Mouse (Mus musculus): Measurements from ENCODE around the gene Zmpste24. TPM values are rescaled to one million over a fixed set of nuclear protein-coding genes. Genes with fewer than 3 reads are reported as not detected.
A peak's percentile ranks its signal among the peaks of the same experiment; 100 is the strongest.

Gene Zmpste24
- polyA plus RNA-seq (2014; fragmentation: Nextera tagmentation; extraction: Ambion mirVana): 23.4 and 25.4 TPM in 2 replicates

DNA sequence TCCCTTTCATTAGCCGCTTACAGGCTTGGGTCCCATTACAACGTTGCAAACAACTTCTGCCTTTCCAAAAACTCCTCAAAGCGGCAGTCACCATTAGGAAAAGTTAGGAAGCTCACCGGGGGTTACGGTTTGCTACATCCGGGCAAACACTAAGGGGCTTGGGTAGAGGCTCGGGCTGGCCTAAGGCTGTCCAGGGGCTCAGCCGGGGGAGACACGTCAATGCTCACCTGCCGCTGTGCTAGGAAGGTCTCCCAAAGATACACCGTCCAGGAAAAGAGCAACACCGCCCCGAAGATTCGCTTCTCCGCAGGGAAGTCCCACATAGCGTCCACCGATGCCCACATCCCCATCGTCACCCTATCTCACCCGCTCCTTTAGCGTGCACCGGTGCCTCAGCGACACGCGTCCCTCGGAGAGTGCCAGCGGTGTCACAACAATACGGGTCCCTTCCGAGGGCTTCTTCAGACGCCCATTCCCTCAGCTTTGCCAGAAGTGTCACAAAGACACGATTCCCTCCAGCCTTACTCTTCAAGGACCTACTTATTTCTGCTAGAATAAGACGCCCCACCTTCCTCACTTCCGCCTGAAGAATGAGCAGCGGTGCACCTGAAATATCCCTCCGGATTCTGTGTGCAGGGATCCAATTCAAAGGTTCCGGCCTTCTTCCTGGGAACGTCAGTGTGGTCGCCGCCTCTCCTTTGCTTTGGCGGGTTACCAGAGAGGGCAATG is at the start of gene Zmpste24:
Gene Zmpste24, minus strand, starts transcription at position 592 of the 729 bp plus-strand sequence.
- no peaks in the 10 kb centered on the region for H3K9me3 ChIP-seq (ENCODE audit: control insufficient read depth, low read length)
- H3K4me1 ChIP-seq (ENCODE audit: control insufficient read depth, insufficient read depth, low read length): peaks cover 6% of the 10 kb centered on the region; the same call in 1 of the 2 replicates
- H3K27me3 ChIP-seq (ENCODE audit: control insufficient read depth, insufficient read depth, low read length): no peaks in the 10 kb centered on the region
- ATAC-seq (ENCODE audit: low read depth): peak; percentile 96
- peak within 1 kb of the TSS; percentile 55; the same call in 1 of the 2 replicates for H3K27ac ChIP-seq (ENCODE audit: low read depth, low read length)
- WGBS: under 1% methylated on average over 39 of the region's 39 CpGs
- peak within 1 kb of the TSS; percentile 74 for H3K9ac ChIP-seq (replicated peaks; ENCODE audit: low read depth, low read length)
- peaks cover 7% of the 10 kb centered on the region; the same call in 1 of the 2 replicates for H3K36me3 ChIP-seq (ENCODE audit: control insufficient read depth, insufficient read depth, low read length)
- H3K4me3 ChIP-seq (ENCODE audit: low read depth, low read length): peak within 1 kb of the TSS; percentile 75
- H3K4me2 ChIP-seq (ENCODE audit: low read depth, low read length): peak within 1 kb of the TSS; percentile 89

DNA sequence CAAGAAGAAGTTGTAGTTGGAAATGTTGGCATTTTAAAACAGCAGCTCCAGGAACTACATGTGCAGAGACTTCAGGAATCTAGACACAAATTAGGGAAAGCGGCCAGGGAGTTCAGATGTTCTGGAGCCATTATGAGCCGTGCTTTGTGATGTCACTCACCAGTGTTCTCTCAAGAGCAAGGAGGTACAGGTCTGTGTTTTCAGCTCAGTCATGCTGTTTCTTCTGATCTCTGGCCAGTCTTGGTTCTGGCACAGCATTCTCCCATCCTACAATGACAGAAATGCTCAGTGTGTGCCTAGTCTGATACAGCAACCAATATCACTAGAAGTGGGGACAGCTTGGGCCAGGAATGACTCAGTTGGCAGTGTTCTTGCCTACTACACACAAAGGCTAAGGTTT is 11.1 kb upstream of the Zmpste24 start, which contains the start of gene Tmco2:
Gene Tmco2, minus strand, starts transcription at position 101 of the 400 bp plus-strand sequence.
- Histone ChIP-seq H3K36me3 (ENCODE audit: control insufficient read depth, insufficient read depth, low read length) (no peaks in the 10 kb centered on the region), H3K27me3 (ENCODE audit: control insufficient read depth, insufficient read depth, low read length) (no peaks in the 10 kb centered on the region), H3K9me3 (ENCODE audit: control insufficient read depth, low read length) (no peaks in the 10 kb centered on the region), H3K9ac (replicated peaks; ENCODE audit: low read depth, low read length) (no peak within 1 kb of the TSS), H3K4me3 (ENCODE audit: low read depth, low read length) (no peak within 1 kb of the TSS), H3K4me2 (ENCODE audit: low read depth, low read length) (no peak within 1 kb of the TSS), H3K27ac (ENCODE audit: low read depth, low read length) (no peak within 1 kb of the TSS), H3K4me1 (ENCODE audit: control insufficient read depth, insufficient read depth, low read length) (no peaks in the 10 kb centered on the region)
- WGBS: 94% methylated on average over 2 of the region's 2 CpGs
- no peak for ATAC-seq (ENCODE audit: low read depth)

DNA sequence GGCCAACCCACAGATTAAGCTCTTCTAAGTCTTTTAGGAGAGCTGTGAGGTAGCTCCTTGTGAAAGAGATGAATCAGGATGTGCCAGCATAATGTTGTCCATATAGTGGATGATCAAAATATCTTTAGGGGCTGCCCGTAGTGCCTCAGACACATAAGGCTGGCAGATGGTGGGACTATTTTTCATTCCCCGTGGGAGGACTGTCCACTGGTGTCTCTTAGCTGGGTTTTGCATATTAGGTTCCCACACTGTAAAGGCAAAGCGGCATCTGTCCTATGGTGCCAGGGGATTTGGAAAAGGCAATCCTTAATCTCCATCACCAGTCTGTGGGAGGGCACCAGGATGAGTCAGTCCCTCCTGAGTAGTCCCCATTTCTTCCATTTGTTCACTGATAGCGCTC is 5.3 kb upstream of the Zmpste24 start:
- Histone ChIP-seq H3K4me3 (ENCODE audit: low read depth, low read length) (no peak overlapping the region), H3K9ac (replicated peaks; ENCODE audit: low read depth, low read length) (no peak overlapping the region), H3K9me3 (ENCODE audit: control insufficient read depth, low read length) (no peaks in the 10 kb centered on the region), H3K36me3 (ENCODE audit: control insufficient read depth, insufficient read depth, low read length) (no peaks in the 10 kb centered on the region), H3K4me2 (ENCODE audit: low read depth, low read length) (no peak overlapping the region), H3K27ac (ENCODE audit: low read depth, low read length) (no peak overlapping the region), H3K4me1 (ENCODE audit: control insufficient read depth, insufficient read depth, low read length) (no peaks in the 10 kb centered on the region), H3K27me3 (ENCODE audit: control insufficient read depth, insufficient read depth, low read length) (no peaks in the 10 kb centered on the region)
- 84% methylated on average over 4 of the region's 4 CpGs for WGBS
- ATAC-seq (ENCODE audit: low read depth): no peak

DNA sequence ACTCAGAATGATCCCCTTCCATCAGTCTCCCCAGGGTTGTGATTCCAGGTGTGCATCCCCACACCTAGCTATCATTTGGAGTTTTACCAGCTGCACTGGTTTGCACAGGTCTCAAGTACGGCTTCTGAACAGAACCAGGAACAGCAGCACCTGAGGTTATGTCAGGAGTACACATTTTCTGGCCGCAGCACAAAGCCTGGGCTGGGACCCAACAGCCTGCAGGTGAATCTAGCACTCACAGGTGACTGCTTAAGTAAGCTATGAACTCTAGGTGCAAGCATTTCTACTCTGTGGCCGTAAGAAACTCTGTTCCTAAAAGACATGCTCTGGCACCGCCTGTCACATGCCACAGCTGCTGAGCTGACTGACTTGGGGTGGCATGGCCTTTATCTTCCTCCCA is 7.8 kb downstream of the Zmpste24 start:
- Histone ChIP-seq H3K4me3 (ENCODE audit: low read depth, low read length) (no peak overlapping the region), H3K9ac (replicated peaks; ENCODE audit: low read depth, low read length) (no peak overlapping the region), H3K9me3 (ENCODE audit: control insufficient read depth, low read length) (no peaks in the 10 kb centered on the region), H3K4me1 (ENCODE audit: control insufficient read depth, insufficient read depth, low read length) (no peaks in the 10 kb centered on the region), H3K27me3 (ENCODE audit: control insufficient read depth, insufficient read depth, low read length) (no peaks in the 10 kb centered on the region), H3K36me3 (ENCODE audit: control insufficient read depth, insufficient read depth, low read length) (peaks cover 28% of the 10 kb centered on the region), H3K4me2 (ENCODE audit: low read depth, low read length) (no peak overlapping the region), H3K27ac (ENCODE audit: low read depth, low read length) (no peak overlapping the region)
- WGBS: 98% methylated on average over 4 of the region's 4 CpGs
- no peak for ATAC-seq (ENCODE audit: low read depth)

DNA sequence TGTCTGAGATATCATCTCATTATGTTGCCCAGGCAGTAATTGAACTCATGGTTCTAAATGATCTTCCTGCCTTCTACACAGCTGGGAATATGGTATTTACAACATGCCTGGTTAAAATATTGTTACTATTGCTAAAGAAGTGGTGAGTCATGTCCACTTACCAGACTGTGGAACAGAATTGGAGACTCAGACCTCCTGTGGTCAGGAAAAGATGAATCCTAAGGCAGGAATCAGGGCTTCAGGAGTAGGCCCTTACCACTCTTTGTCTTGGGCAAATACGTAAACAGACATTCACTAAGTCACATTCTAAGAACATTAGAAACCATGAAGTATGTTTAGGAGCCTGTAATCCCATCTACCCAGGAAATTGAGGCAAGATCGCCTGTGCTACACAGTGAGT is 9.3 kb downstream of the Zmpste24 start:
- H3K4me1 ChIP-seq (ENCODE audit: control insufficient read depth, insufficient read depth, low read length): no peaks in the 10 kb centered on the region
- H3K4me2 ChIP-seq (ENCODE audit: low read depth, low read length): no peak overlapping the region
- no peak overlapping the region for H3K9ac ChIP-seq (replicated peaks; ENCODE audit: low read depth, low read length)
- H3K27ac ChIP-seq (ENCODE audit: low read depth, low read length): no peak overlapping the region
- ATAC-seq (ENCODE audit: low read depth): no peak
- H3K4me3 ChIP-seq (ENCODE audit: low read depth, low read length): no peak overlapping the region
- H3K27me3 ChIP-seq (ENCODE audit: control insufficient read depth, insufficient read depth, low read length): no peaks in the 10 kb centered on the region
- peaks cover 28% of the 10 kb centered on the region for H3K36me3 ChIP-seq (ENCODE audit: control insufficient read depth, insufficient read depth, low read length)
- no peaks in the 10 kb centered on the region for H3K9me3 ChIP-seq (ENCODE audit: control insufficient read depth, low read length)
- WGBS: 98% methylated on average over 2 of the region's 2 CpGs

DNA sequence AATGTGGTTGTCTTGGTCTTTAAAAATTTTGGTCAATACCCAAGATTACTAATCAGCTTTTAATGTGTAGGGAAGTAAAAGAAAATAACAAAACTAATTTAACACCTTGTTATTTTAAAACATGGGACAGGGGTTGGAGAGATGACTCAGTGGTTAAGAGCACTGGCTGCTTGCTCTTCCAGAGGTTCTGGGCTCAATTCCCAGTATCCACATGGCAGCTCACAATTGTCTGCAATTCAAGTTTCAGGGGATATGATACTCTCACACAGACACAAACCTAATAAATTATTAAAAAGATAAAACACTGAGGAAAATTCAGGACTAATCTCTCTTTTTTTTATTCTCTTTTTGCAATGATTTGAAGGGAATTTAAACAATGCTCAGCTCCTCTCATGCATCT is 13.5 kb downstream of the Zmpste24 start:
- Histone ChIP-seq H3K27me3 (ENCODE audit: control insufficient read depth, insufficient read depth, low read length) (no peaks in the 10 kb centered on the region), H3K4me2 (ENCODE audit: low read depth, low read length) (no peak overlapping the region), H3K4me3 (ENCODE audit: low read depth, low read length) (no peak overlapping the region), H3K36me3 (ENCODE audit: control insufficient read depth, insufficient read depth, low read length) (peaks cover 25% of the 10 kb centered on the region), H3K9ac (replicated peaks; ENCODE audit: low read depth, low read length) (no peak overlapping the region), H3K4me1 (ENCODE audit: control insufficient read depth, insufficient read depth, low read length) (no peaks in the 10 kb centered on the region), H3K27ac (ENCODE audit: low read depth, low read length) (no peak overlapping the region), H3K9me3 (ENCODE audit: control insufficient read depth, low read length) (no peaks in the 10 kb centered on the region)
- ATAC-seq (ENCODE audit: low read depth): no peak

DNA sequence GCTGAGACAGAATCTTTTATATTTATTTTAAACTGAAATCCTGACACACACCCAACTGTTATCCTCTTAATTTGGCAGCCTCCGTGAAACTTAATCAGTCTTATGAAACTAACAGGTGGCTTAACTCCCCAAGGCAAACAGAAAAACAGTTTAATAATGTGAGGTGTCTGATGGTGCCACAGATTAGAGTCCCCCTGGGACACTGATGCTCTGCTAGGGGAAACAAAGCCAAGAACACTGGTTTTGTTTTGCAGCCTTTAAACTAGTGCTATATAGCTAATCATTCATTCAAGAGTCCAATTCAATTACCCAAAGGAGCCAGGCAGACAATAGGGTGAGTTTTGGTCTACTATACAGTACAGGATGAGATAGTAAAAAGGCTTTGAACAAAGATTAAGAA is 17.6 kb downstream of the Zmpste24 start:
- H3K27me3 ChIP-seq (ENCODE audit: control insufficient read depth, insufficient read depth, low read length): no peaks in the 10 kb centered on the region
- H3K4me2 ChIP-seq (ENCODE audit: low read depth, low read length): no peak overlapping the region
- H3K27ac ChIP-seq (ENCODE audit: low read depth, low read length): no peak overlapping the region
- H3K4me1 ChIP-seq (ENCODE audit: control insufficient read depth, insufficient read depth, low read length): no peaks in the 10 kb centered on the region
- ATAC-seq (ENCODE audit: low read depth): no peak
- peaks cover 27% of the 10 kb centered on the region for H3K36me3 ChIP-seq (ENCODE audit: control insufficient read depth, insufficient read depth, low read length)
- 63% methylated on average over 1 of the region's 1 CpGs for WGBS
- H3K9me3 ChIP-seq (ENCODE audit: control insufficient read depth, low read length): no peaks in the 10 kb centered on the region
- no peak overlapping the region for H3K4me3 ChIP-seq (ENCODE audit: low read depth, low read length)
- no peak overlapping the region for H3K9ac ChIP-seq (replicated peaks; ENCODE audit: low read depth, low read length)

DNA sequence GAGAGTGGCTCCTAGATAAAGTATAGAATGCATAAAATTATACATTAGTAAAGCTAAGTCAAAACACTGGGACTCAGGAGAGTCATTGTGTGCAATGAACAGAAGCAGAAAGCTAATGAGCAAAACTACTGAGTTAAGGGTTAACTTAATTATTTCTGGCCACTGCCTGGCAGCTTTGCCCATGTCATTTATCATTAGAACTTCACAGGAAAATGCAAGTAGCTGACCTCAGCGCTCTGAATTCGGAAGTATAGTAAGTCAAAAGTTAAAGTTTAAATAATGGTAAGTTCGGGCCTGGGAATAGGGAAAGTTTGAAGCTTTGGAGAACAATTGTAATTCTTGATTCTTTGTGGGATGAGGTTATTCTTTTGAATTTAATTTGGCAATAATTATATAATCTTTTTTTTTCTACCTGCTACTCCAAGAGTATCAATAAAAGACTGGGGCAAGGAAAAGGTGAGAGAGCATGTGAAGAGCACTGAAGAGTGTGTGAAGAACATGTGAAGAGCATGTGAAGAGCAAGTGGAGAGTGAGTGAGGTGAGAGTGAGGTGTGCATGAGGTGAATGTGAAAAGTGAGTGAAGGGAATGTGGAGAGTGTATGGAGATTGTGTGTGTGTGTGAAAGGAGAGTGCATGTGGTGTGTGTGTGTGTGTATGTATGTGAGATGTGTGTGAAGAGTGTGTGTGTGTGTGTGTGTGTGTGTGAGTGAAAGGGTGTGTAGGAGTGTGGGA is 20.0 kb downstream of the Zmpste24 start:
- Histone ChIP-seq H3K27me3 (ENCODE audit: control insufficient read depth, insufficient read depth, low read length) (no peaks in the 10 kb centered on the region), H3K9ac (replicated peaks; ENCODE audit: low read depth, low read length) (no peak overlapping the region), H3K36me3 (ENCODE audit: control insufficient read depth, insufficient read depth, low read length) (peaks cover 30% of the 10 kb centered on the region), H3K4me2 (ENCODE audit: low read depth, low read length) (no peak overlapping the region), H3K9me3 (ENCODE audit: control insufficient read depth, low read length) (no peaks in the 10 kb centered on the region), H3K27ac (ENCODE audit: low read depth, low read length) (no peak overlapping the region), H3K4me1 (ENCODE audit: control insufficient read depth, insufficient read depth, low read length) (no peaks in the 10 kb centered on the region), H3K4me3 (ENCODE audit: low read depth, low read length) (no peak overlapping the region)
- no peak for ATAC-seq (ENCODE audit: low read depth)
- 66% methylated on average over 3 of the region's 3 CpGs for WGBS

DNA sequence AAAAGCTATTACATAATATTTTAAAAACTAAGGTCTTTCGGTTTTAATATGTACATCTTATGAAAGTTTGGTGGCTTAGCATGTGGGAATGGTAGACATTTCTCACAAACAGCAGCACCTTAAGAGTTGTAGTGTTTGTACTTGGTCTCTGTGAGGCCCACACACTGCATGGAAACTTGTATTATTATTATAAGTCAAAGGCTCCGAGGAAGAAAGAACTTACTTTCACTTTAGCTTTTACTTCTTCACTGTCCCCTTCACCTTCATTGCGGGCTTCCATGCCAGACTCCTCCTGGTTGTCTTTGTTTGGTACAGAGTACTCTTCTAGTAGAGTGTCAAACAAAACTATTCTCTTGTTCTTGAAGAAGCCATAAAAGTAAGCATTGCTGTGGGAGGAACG is 23.8 kb downstream of the Zmpste24 start:
- Histone ChIP-seq H3K27ac (ENCODE audit: low read depth, low read length) (no peak overlapping the region), H3K36me3 (ENCODE audit: control insufficient read depth, insufficient read depth, low read length) (peaks cover 28% of the 10 kb centered on the region), H3K4me3 (ENCODE audit: low read depth, low read length) (no peak overlapping the region), H3K27me3 (ENCODE audit: control insufficient read depth, insufficient read depth, low read length) (no peaks in the 10 kb centered on the region), H3K9ac (replicated peaks; ENCODE audit: low read depth, low read length) (no peak overlapping the region), H3K9me3 (ENCODE audit: control insufficient read depth, low read length) (no peaks in the 10 kb centered on the region), H3K4me2 (ENCODE audit: low read depth, low read length) (no peak overlapping the region), H3K4me1 (ENCODE audit: control insufficient read depth, insufficient read depth, low read length) (no peaks in the 10 kb centered on the region)
- ATAC-seq (ENCODE audit: low read depth): no peak
- WGBS: 41% methylated on average over 4 of the region's 4 CpGs

Measured in neural tube, embryonic 14.5 days (tissue).